Mouse (Mus musculus) adrenal gland, postnatal 14 days (tissue): ENCODE results near the gene Parp11. TPM values are rescaled to one million over a fixed set of nuclear protein-coding genes. Genes with fewer than 3 reads are reported as not detected.

Experiments
- DNase-seq: peaks from one replicate; pipeline ENCODE4 v3.0.0; 2021; ENCODE audit warnings: mixed read lengths
- total RNA-seq: library from RNA; stranded (reverse); gene quantifications from 2 replicates; pipeline ENCODE4 v1.2.3, GENCODE M21; 2021

The Parp11 gene
- total RNA-seq, 1 experiment from 2014 or later, result 20.2 TPM

DNA sequence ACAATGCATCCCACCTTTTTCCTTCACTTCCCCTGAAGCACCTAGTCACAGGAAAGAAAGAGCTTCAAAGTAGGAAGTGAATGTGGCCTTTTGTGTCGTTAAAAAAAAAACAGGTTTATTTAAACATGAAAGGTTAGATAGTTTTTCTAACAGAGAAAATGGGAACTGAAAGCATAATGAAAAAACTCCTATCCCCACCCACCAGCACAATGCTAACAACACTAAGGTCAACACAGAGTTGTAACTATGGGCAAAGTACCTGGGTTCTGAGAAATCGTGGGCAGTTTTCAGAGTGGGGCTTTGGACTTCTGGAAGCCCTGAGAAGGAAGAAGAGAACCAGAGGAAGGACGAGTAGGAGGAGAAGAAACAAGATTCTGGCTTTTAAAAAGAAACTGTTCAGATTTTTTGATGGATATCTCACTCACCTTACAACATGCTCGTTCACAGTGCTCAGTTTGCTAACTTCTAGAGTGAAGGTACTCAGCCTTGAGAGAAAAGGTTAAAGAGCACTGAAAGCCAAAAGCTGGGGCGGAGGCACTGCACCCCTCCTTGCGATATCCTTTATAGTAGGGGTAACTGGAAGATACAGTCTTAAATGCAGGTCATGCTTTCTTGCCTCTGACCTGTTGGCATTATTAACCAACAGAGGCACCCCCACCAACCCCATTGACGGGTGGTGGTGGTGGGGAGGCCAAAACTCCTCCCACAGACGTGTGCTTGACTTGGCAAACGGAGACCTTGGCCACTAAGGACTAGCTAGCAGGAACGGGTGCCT lies 1.2 kb downstream of the Parp11 start:
- DNase-seq, result peak; percentile 41

GRCm38 (mm10) chr6:127448869-127449268 lies 2.2 kb downstream of the Parp11 start:
- no peak for DNase-seq

- no peak for DNase-seq
Observed at GRCm38 (mm10) chr6:127449531-127450422, 3.1 kb downstream of the Parp11 start.

DNA sequence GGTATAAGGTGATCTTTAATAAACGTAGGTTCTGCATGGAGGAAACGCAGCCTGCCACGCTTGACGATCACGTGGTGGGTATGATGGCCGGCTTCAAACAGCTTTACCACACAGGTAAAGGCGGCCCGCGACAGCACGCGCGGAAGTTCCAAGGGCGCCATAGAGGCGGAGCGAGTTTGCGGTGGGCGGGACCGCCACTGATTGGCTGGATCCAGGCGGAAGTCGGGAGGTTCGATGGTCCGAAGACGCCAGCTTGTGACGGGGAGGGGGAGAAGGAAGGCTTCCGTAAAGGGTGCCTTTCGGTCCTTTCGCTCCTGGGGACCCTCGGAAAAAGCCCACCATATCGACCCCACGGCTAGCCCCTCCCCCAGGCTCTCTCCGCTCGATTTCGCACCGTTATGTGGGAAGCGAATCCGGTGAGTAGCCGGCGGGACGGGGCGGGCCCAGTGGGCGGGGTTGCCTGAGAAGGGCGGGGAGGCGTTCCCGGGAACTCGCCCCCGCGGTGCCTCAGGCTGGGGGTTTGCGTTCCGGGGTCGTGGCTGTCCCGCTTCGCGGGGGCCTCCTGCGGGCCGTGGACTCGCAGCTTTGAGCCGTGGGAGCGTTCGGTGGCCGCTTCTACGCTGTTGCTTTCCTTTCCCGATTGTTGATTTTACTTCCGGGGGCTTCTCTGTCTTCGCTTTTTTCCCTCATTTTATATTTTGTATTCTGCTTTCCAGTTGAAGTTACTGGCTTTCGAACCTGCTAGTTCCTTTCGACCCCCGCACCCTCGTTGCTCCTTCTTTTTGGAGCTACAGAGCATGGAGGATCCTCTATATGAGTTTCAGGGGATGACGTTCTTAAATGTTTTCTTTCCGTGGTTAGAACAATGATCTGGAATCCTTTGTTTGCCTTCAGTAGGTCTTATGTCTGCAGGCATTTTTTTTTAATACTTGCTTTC lies 7.0 kb downstream of the Parp11 start:
- peak; percentile 96 for DNase-seq

GRCm38 (mm10) chr6:127454344-127454707 lies 7.7 kb downstream of the Parp11 start:
- DNase-seq, result no peak

- no peak for DNase-seq
Observed at GRCm38 (mm10) chr6:127454809-127455208, 8.2 kb downstream of the Parp11 start.

DNA sequence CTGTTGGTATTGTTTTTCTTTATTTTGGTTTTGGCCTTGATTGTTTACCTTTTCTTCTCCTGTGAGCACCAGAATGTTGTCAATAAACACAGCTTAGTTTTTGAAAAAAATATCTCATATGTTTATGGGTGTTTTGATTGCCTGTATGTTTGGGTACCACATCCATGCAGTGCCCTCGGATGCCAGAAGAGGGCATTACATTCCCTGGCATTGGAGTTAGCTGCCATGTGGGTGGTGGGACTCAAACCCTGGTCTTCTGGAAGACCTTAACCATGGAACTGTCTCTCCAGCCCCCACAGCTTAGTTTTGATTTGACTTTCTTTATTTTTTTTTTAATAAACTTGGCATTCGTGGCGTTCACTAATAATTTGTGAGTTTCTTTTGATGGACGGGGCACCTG lies 8.8 kb downstream of the Parp11 start:
- no peak for DNase-seq

DNA sequence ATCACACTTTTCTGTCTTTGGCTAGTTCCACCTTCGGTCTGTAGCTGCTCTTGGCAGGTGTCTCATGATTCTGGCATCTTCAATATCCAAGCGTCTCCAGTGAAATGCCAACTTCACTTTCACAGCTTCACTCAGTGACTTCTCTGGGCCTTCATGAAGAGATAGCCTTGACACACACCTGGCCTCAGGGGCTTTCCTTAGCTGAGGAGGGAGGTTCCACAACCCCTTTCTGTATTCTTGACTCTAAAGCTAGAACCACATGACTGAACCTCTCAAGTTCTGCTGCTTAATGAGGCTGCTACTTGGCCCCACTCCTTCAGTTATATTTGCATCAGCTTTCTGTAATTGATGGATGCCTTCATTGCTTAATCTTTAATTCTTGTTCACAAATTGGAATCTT lies 10.1 kb downstream of the Parp11 start:
- DNase-seq, result no peak

DNA sequence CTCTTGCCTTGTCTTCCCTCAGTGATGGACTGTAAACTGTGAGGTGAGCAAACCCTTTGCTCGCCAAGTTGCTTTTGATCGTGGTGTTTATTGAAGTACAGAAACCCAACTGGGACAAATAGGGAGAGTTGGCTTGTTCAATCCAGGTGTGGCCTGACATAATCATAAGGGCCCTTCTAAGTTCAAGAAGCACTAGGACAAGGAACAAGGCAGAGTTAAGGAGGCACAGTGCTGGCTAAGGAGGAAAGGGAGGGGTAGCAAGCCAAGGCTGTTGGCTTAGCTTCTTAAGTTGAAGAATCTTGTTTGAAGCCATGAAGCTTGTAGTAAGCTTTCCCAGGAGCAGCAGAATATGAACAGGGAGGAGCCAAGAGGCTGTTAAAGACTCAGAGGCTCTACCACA lies 13.1 kb downstream of the Parp11 start:
- DNase-seq, result no peak

DNA sequence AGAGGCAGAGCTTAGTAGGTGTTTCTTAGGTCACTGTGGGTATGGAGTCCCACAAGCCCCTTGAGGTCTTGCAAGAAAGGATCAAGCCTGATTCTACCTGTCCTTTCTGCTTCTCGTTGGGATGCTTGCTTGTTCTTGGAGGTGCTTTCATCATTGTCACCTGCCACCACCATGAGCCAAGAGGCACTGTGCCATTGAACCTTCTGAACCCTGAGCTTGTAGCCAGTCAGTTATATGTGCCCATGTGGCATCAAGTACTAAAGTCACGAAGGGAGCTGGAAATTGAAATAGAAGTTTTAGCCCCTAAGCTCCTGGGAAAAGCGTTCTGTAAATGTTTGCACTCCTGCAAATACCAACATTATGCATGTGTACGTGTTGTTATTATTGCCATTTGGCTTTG lies 14.9 kb downstream of the Parp11 start:
- DNase-seq, result no peak

GRCm38 (mm10) chr6:127462251-127462650 lies 15.6 kb downstream of the Parp11 start:
- no peak for DNase-seq

DNA sequence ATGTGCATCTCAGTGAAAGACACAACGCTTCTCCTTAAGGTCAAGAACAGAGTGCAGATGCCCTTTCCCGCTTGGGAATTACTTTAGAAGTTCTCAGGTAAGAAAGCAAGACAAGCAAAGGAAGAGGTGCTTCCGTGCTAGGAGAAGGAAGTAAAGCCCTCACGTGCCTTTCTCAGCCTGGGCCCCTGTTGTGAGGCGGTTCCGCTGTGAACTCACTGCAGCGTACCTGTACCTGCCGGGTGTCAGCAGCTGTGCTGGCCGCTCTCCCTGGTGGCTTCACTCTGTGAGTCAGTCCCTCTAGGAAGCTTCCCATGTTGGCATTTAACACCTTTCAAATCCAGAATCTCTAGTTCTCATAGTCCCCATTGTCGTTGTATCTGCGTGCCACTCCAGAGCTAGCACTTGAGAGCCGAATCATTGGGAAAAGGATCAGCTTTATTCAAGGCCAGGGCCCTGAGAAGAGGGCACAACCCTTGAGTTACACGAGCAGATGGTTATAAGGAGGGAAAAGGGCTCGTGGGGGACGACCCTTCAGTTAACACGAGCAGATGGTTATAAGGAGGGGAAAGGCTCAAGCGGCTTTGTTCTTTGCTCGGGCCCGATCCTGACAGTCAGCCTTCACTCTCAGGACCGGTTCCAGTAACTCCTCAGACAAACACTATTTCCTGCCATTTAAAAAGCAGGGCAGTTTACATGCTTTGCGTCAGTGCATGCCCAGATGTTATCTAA lies 16.8 kb downstream of the Parp11 start:
- no peak for DNase-seq

- no peak for DNase-seq
Observed at GRCm38 (mm10) chr6:127464523-127464922, 17.9 kb downstream of the Parp11 start.

GRCm38 (mm10) chr6:127466749-127467310 lies 20.2 kb downstream of the Parp11 start:
- no peak for DNase-seq

GRCm38 (mm10) chr6:127472078-127472477 lies 25.4 kb downstream of the Parp11 start:
- peak; percentile 17 for DNase-seq

GRCm38 (mm10) chr6:127473961-127474360 lies 27.3 kb downstream of the Parp11 start:
- DNase-seq, result no peak

- no peak for DNase-seq
Observed at GRCm38 (mm10) chr6:127475231-127475630, 28.6 kb downstream of the Parp11 start.

DNA sequence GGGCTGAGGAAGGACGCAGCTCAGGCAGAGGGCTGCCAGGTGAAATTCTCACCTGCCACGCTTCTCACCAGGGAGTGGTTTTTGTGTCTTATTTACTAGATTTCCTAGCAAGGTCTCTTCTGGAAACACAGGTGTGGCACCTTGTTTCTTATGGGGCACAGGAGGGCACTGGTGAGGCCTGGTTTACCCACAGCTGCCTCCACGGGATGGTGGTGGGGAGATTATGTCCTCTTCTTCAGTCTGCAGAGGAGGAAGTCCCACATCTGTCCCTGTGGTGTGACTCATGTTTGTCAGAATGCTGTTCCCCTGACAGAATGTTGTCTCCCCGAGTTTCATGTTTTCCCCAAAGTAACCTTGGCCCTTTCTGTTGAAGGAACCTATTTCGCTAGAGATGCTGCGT lies 44.4 kb downstream of the Parp11 start:
- no peak for DNase-seq

DNA sequence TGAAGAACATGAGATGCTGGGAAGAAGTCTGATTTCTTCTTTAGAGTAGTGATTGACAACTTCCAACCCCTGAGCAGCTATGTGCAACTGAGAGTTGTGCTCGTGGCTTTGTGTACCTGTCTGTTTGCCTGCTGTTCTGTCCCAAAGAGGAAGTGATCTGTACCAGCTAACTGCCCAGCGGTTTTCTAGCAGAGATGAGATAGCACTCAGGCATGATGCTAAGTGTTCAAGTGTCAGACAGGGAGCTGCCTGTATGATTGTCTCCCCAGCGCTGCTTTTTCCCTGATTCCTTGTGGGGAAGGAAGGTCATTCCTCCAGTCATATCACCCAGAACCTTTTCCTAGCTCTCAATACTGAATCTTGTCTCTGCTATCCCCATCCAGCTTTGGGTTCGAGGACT lies 45.9 kb downstream of the Parp11 start:
- no peak for DNase-seq

DNA sequence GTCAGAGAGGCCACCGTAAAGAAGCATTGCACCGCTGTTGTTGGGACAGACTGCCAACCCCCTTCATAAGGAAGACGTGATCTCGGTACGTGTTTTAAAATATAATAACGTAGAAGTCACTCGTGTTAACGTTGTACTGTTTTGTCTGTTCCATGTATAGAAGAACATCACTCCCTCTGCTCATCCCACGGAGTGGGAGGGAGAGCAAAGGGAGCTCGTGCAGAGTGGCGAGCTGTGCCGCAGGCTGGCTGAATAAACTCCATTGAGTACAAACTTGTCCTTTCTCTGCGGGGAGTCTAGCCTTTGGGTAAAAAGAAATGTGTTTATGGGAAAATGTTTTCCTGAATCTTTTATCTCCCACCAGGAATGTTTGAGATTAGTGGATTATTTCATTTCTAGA lies 47.1 kb downstream of the Parp11 start:
- DNase-seq, result no peak

- DNase-seq, result no peak
Observed at GRCm38 (mm10) chr6:127494357-127494756, 47.7 kb downstream of the Parp11 start.
